Mouse (Mus musculus): ENCODE measurements around the gene Gpc3. TPM values are rescaled to one million over a fixed set of nuclear protein-coding genes. Genes with fewer than 3 reads are reported as not detected.

The Gpc3 gene
- polyA plus RNA-seq, 1 experiment from 2014 or later = 229 TPM

DNA sequence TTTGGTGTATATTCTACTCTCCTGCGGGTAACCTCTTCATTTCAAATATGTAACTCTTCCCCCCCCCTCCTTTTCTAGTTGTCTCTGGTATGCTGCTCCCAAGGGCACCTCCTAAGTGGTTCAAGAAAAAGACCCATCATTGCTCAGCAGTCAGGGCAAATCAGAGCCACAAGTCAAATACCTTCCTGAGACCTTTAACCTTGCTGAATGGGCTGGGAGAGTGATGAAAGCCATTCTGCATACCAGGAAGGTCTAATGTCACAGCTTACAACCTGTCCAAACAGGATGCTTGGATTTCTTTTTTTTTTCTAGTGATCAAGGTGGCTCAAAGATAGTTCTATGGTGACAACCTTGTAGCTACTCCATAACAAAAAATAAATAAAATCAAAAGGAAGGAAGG lies 80.0 kb downstream of the Gpc3 start:
- no peak overlapping the region for H3K4me3 ChIP-seq
- DNase-seq (ENCODE audit: extremely low spot score, low spot score) = no peak
- WGBS = 69% methylated on average over 1 of the region's 1 CpGs
- no peak overlapping the region for H3K27ac ChIP-seq
- H3K36me3 ChIP-seq (replicated peaks) = no peaks in the 10 kb centered on the region
- H3K9me3 ChIP-seq = no peaks in the 10 kb centered on the region
- peaks cover 16% of the 10 kb centered on the region for H3K27me3 ChIP-seq (ENCODE audit: poor library complexity, severe bottlenecking)
- peaks cover 5% of the 10 kb centered on the region for H3K4me1 ChIP-seq

DNA sequence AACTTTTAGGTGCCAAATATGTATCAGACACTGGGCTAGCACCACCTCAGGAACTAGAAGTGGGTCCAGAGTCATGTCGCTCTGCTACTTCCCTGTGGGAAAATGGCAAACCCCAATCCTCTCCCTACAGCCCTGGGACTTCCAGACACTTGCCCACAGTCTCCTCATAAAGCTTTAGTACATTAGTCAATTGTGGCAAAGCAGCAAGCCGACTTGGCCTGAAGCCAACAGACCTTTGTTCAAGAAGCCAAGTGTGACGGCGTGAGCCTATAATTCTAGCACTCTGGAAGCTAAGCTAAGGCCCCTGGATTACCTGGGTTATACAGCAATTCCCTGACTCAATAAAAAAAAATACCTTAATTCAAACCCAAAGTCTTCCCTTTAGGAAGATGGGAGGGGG lies 80.7 kb downstream of the Gpc3 start:
- no peak for DNase-seq (ENCODE audit: extremely low spot score, low spot score)
- 83% methylated on average over 4 of the region's 4 CpGs for WGBS
- Histone ChIP-seq H3K4me1 (peaks cover 5% of the 10 kb centered on the region), H3K36me3 (replicated peaks) (no peaks in the 10 kb centered on the region), H3K9me3 (no peaks in the 10 kb centered on the region), H3K4me3 (no peak overlapping the region), H3K27me3 (ENCODE audit: poor library complexity, severe bottlenecking) (peaks cover 12% of the 10 kb centered on the region), H3K27ac (no peak overlapping the region)

DNA sequence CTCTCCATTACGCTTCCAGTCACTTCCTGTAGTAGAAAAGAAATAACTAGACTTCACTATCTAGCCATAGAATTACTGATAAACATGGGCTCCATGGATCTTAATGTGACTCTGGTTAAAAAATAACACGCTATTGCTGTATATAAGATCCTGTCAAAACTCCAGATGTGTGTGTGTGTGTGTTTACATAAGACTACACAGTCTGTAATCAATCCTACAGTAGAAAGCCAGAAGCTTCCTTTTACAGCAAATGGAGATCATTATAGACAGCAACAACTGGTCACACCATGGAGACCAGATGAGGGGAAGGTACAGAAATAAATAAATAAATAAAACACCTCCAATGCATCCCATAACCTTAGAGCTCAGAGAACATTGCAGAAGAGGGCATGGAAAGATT lies 81.6 kb downstream of the Gpc3 start:
- Histone ChIP-seq H3K4me1 (peaks cover 6% of the 10 kb centered on the region), H3K27me3 (ENCODE audit: poor library complexity, severe bottlenecking) (peaks cover 14% of the 10 kb centered on the region), H3K4me3 (no peak overlapping the region), H3K27ac (no peak overlapping the region), H3K9me3 (no peaks in the 10 kb centered on the region), H3K36me3 (replicated peaks) (no peaks in the 10 kb centered on the region)
- no peak for DNase-seq (ENCODE audit: extremely low spot score, low spot score)
- WGBS = 83% methylated on average over 2 of the region's 2 CpGs

DNA sequence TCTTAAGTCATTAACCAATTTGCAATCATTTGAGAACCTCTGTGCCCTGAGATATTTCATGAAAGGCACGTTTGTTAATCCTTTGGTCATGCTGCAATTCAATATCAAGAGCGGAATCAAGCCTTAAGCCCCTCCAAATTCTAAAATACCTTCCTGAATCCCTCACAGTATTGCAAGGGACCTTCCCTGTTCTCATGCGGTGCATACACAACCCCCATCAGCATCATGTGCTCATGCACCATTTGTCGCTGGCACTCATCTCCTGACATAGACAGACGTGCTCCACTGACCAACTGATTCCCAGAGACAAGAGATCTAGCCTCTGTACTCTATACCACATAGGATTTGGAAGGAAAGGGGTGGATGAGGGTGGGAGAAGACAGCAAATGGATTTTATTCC lies 87.7 kb downstream of the Gpc3 start:
- Histone ChIP-seq H3K4me1 (peaks cover 4% of the 10 kb centered on the region; the same call in 1 of the 2 replicates), H3K27me3 (ENCODE audit: poor library complexity, severe bottlenecking) (peaks cover 16% of the 10 kb centered on the region), H3K27ac (no peak overlapping the region), H3K9me3 (no peaks in the 10 kb centered on the region), H3K36me3 (replicated peaks) (no peaks in the 10 kb centered on the region), H3K4me3 (no peak overlapping the region)
- DNase-seq (ENCODE audit: extremely low spot score, low spot score) = no peak
- WGBS = 75% methylated on average over 5 of the region's 5 CpGs

GRCm38 (mm10) chrX:52525132-52525531 lies 88.6 kb downstream of the Gpc3 start:
- Histone ChIP-seq H3K36me3 (replicated peaks) (no peaks in the 10 kb centered on the region), H3K4me1 (peaks cover 4% of the 10 kb centered on the region; the same call in 1 of the 2 replicates), H3K4me3 (no peak overlapping the region), H3K27ac (no peak overlapping the region), H3K9me3 (no peaks in the 10 kb centered on the region), H3K27me3 (ENCODE audit: poor library complexity, severe bottlenecking) (peaks cover 16% of the 10 kb centered on the region)
- DNase-seq (ENCODE audit: extremely low spot score, low spot score) = no peak
- 74% methylated on average over 3 of the region's 3 CpGs for WGBS

- Histone ChIP-seq H3K36me3 (replicated peaks) (no peaks in the 10 kb centered on the region), H3K4me3 (no peak overlapping the region), H3K4me1 (peaks cover 10% of the 10 kb centered on the region), H3K9me3 (no peaks in the 10 kb centered on the region), H3K27ac (no peak overlapping the region), H3K27me3 (ENCODE audit: poor library complexity, severe bottlenecking) (no peaks in the 10 kb centered on the region)
- peak; percentile 15 for DNase-seq (ENCODE audit: extremely low spot score, low spot score)
- WGBS = 51% methylated on average over 3 of the region's 3 CpGs
Observed at GRCm38 (mm10) chrX:52514553-52514952, 99.2 kb downstream of the Gpc3 start.

DNA sequence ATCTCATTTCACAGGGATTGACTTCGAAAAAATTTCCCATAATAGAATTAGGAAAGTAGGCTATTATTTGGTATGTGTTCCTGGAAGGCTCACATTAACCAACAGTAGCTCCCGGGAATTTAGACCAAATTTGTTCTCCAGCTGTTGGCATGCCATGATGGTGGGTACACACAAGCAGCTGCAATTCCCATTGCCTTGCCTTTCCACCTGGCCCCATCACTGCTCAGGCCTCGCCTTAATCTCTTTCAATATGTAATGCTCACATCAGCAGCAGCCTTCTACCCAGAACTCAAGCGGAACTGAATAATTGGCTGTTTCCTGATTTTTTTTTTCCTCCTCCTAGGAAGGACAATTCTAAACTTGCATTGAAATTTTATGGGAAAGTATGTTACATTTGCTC lies 102.6 kb downstream of the Gpc3 start:
- H3K36me3 ChIP-seq (replicated peaks) = no peaks in the 10 kb centered on the region
- H3K9me3 ChIP-seq = no peaks in the 10 kb centered on the region
- H3K27ac ChIP-seq = no peak overlapping the region
- 80% methylated on average over 4 of the region's 4 CpGs for WGBS
- no peak overlapping the region for H3K4me3 ChIP-seq
- H3K4me1 ChIP-seq = peaks cover 10% of the 10 kb centered on the region
- no peak for DNase-seq (ENCODE audit: extremely low spot score, low spot score)
- H3K27me3 ChIP-seq (ENCODE audit: poor library complexity, severe bottlenecking) = peaks cover 4% of the 10 kb centered on the region; the same call in 1 of the 2 replicates

DNA sequence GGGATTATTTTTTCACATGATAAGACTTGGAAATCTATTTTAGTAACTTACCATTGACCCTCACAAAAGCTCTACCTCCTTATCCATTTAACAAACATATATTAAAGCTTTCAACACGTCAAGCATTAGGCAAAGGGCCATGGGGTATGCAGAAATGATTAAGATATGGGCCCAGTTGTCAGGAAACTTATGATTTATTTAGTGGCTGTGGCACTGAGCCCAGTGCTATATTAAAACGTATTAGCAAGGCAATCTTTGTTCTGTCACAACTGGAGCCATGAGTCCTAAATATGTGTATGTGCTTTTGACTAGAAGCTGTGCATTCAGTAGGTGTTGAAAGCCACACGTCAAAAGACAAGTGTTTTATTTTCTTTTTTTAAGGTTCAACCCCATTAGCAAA lies 109.9 kb downstream of the Gpc3 start:
- WGBS = 83% methylated on average over 3 of the region's 3 CpGs

GRCm38 (mm10) chrX:52489461-52489860 lies 124.3 kb downstream of the Gpc3 start:
- no peak for DNase-seq (ENCODE audit: extremely low spot score, low spot score)
- H3K4me3 ChIP-seq = no peak overlapping the region
- 79% methylated on average over 4 of the region's 4 CpGs for WGBS
- H3K36me3 ChIP-seq (replicated peaks) = no peaks in the 10 kb centered on the region
- no peak overlapping the region for H3K27ac ChIP-seq
- no peaks in the 10 kb centered on the region for H3K27me3 ChIP-seq (ENCODE audit: poor library complexity, severe bottlenecking)
- no peaks in the 10 kb centered on the region for H3K9me3 ChIP-seq
- no peaks in the 10 kb centered on the region for H3K4me1 ChIP-seq

More for the DNA sequence above, 109.9 kb downstream of the Gpc3 start:
- no peaks in the 10 kb centered on the region for H3K9me3 ChIP-seq
- peaks cover 14% of the 10 kb centered on the region; the same call in 1 of the 2 replicates for H3K27me3 ChIP-seq (ENCODE audit: poor library complexity, severe bottlenecking)
- H3K36me3 ChIP-seq (replicated peaks) = no peaks in the 10 kb centered on the region
- no peak for DNase-seq (ENCODE audit: extremely low spot score, low spot score)
- no peaks in the 10 kb centered on the region for H3K4me1 ChIP-seq
- no peak overlapping the region for H3K4me3 ChIP-seq
- H3K27ac ChIP-seq = no peak overlapping the region

GRCm38 (mm10) chrX:52455074-52455588 lies 158.6 kb downstream of the Gpc3 start:
- WGBS = 57% methylated on average over 5 of the region's 5 CpGs
- Histone ChIP-seq H3K27ac (no peak overlapping the region), H3K9me3 (no peaks in the 10 kb centered on the region), H3K36me3 (replicated peaks) (no peaks in the 10 kb centered on the region), H3K4me1 (peaks cover 20% of the 10 kb centered on the region), H3K4me3 (no peak overlapping the region), H3K27me3 (ENCODE audit: poor library complexity, severe bottlenecking) (0 out of 2 replicates have a peak, but pooled peaks cover 12% of the 10 kb centered on the region)
- no peak for DNase-seq (ENCODE audit: extremely low spot score, low spot score)

DNA sequence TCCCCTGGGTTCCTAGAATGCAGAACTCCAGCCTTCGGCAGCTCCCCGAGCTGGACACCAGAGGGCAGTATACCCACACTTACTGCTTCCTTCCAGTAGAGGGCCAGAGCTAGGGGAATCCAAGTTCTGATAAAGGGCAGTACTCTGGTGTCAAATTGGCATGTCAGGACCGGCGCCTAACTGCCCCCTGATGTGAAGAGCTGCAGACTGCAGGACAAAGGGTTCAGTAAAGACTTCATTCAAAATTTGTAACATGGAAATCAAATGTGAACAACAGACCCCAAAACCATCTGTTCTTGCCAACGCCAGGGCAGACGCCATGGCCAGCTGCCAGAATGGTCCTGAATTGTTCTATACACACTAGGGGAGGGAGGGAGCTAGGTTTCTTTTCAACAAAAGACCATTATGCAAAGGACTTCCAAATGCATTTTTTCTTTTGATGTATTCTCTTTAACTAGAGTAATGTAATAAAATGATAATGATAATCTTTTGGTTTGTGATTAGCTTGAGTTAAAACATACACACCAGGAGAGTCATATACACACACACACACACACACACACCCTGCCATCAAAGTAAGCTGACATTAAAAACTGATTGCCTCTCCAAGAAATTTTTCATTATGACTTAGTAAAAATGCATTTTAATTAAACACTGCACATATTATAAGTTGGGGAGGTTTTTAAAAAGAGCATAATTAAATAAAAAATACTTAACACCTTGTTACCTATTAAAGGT lies 160.1 kb downstream of the Gpc3 start:
- 0 out of 2 replicates have a peak, but pooled peaks cover 12% of the 10 kb centered on the region for H3K27me3 ChIP-seq (ENCODE audit: poor library complexity, severe bottlenecking)
- no peaks in the 10 kb centered on the region for H3K36me3 ChIP-seq (replicated peaks)
- DNase-seq (ENCODE audit: extremely low spot score, low spot score) = peak; percentile 60
- no peak overlapping the region for H3K27ac ChIP-seq
- no peaks in the 10 kb centered on the region for H3K9me3 ChIP-seq
- no peak overlapping the region for H3K4me3 ChIP-seq
- WGBS = 23% methylated on average over 6 of the region's 6 CpGs
- H3K4me1 ChIP-seq = peaks cover 25% of the 10 kb centered on the region

DNA sequence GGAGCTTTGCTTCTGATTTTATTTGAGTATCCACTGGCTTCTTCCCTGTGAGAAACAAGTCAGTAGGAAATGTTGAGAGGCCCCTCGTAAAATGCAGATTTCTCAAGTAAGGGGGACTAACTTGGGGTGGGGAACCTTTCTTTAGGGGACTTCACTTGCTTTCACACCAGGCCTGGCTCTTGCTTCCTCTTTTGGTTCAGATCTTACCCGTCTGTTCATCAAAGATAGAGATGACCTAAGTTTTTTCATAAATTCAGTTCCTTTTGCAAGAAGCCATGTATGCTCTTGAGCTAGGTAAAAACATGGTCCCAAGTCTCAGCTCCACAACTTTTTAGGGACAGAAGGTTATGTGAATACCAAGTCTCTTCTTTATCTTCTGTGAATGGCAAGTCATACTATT lies 164.6 kb downstream of the Gpc3 start:
- WGBS = 61% methylated on average over 2 of the region's 2 CpGs
- no peak overlapping the region for H3K4me3 ChIP-seq
- DNase-seq (ENCODE audit: extremely low spot score, low spot score) = no peak
- H3K36me3 ChIP-seq (replicated peaks) = no peaks in the 10 kb centered on the region
- H3K4me1 ChIP-seq = peaks cover 27% of the 10 kb centered on the region
- H3K9me3 ChIP-seq = no peaks in the 10 kb centered on the region
- no peak overlapping the region for H3K27ac ChIP-seq
- peaks cover 18% of the 10 kb centered on the region for H3K27me3 ChIP-seq (ENCODE audit: poor library complexity, severe bottlenecking)

DNA sequence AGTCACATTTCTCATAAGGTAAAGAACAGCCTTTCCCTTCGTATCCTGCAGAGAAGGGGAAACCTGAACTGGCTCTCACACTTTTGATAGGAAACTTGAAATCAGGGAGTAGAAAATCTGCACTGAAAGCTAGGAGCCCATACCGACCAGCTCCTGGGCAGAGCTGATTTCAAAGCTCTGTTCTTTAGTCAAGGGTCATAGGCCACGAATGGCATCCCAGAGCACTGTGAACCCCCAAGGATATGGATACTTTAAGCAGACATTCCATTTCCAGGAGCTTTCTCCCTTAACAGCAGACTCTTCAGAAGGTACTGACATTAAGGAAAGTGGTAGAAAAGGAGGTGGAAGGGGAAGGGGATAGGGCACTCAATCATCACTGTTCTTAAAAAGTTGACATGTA lies 165.3 kb downstream of the Gpc3 start:
- H3K27ac ChIP-seq = no peak overlapping the region
- no peaks in the 10 kb centered on the region for H3K9me3 ChIP-seq
- no peaks in the 10 kb centered on the region for H3K36me3 ChIP-seq (replicated peaks)
- H3K4me1 ChIP-seq = peaks cover 27% of the 10 kb centered on the region
- peaks cover 18% of the 10 kb centered on the region for H3K27me3 ChIP-seq (ENCODE audit: poor library complexity, severe bottlenecking)
- 32% methylated on average over 3 of the region's 3 CpGs for WGBS
- no peak for DNase-seq (ENCODE audit: extremely low spot score, low spot score)
- no peak overlapping the region for H3K4me3 ChIP-seq
